Mouse (Mus musculus): Measurements from ENCODE around the gene Tmem131. TPM values are rescaled to one million over a fixed set of nuclear protein-coding genes. Genes with fewer than 3 reads are reported as not detected.

The Tmem131 gene
- total and polyA plus RNA-seq, 3 experiments: 9.7 to 39.9 (median 11.5) TPM

- H3K9me3 ChIP-seq (replicated peaks; ENCODE audit: low read length): no peaks in the 10 kb centered on the region
- no peak overlapping the region for H3K4me2 ChIP-seq (ENCODE audit: insufficient read depth, low read depth, poor library complexity, severe bottlenecking)
- TF ChIP-seq ELF1 (IDR thresholded peaks at IDR 0.05; ENCODE audit: low read depth, low read length) (no peak), CTCF (conservative IDR thresholded peaks at IDR 0.05 in 1 of 2, IDR thresholded peaks at IDR 0.05 in 1 of 2; ENCODE audit: low read depth in 2 of 2, low read length in 2 of 2) (no peak), HCFC1 (IDR thresholded peaks at IDR 0.05; ENCODE audit: low read depth, low read length) (no peak)
- no peak overlapping the region for H3K4me3 ChIP-seq (replicated peaks in 1 of 3; ENCODE audit: low read depth in 2 of 3, low read length in 2 of 3, poor library complexity in 1 of 3)
- no peak for DNase-seq (ENCODE audit: extremely low read depth)
- in situ Hi-C loops (cut with MboI; ENCODE audit: low pct_ligation_motif_present, low pct_unique_long_range_greater_than_20kb, low sequenced_read_pairs) (no loop called here), dilution Hi-C loops (cut with MboI; ENCODE audit: extremely low pct_ligation_motif_present, extremely low pct_unique_long_range_greater_than_20kb, low sequenced_read_pairs) (no loop called here)
- H3K4me1 ChIP-seq (ENCODE audit: control insufficient read depth in 1 of 2, insufficient read depth in 2 of 2): peaks cover 8 to 86% of the 10 kb centered on the region in 2 experiments
- H3K27me3 ChIP-seq (replicated peaks): no peaks in the 10 kb centered on the region
- H3K79me2 ChIP-seq (replicated peaks; ENCODE audit: control insufficient read depth, extremely low read depth, insufficient read depth, poor library complexity, severe bottlenecking): peaks cover 44% of the 10 kb centered on the region
- H3K9ac ChIP-seq (ENCODE audit: insufficient read depth, low read depth): no peak overlapping the region
- peaks cover 0 to 26% of the 10 kb centered on the region in 2 experiments for H3K36me3 ChIP-seq (replicated peaks in 1 of 2; ENCODE audit: control insufficient read depth in 1 of 2, insufficient read depth in 1 of 2, low read length in 1 of 2)
- no peak overlapping the region for H3K27ac ChIP-seq (ENCODE audit: insufficient read depth, low read depth)
These were observed 17.2 kb downstream of the Tmem131 start for GRCm38 (mm10) chr1:36926246-36926645.

GRCm38 (mm10) chr1:36925781-36926180 is 17.7 kb downstream of the Tmem131 start:
- dilution Hi-C loops (cut with MboI; ENCODE audit: extremely low pct_ligation_motif_present, extremely low pct_unique_long_range_greater_than_20kb, low sequenced_read_pairs) (no loop called here), in situ Hi-C loops (cut with MboI; ENCODE audit: low pct_ligation_motif_present, low pct_unique_long_range_greater_than_20kb, low sequenced_read_pairs) (no loop called here)
- Histone ChIP-seq H3K27ac (ENCODE audit: insufficient read depth, low read depth) (no peak overlapping the region), H3K4me3 (replicated peaks in 1 of 3; ENCODE audit: low read depth in 2 of 3, low read length in 2 of 3, poor library complexity in 1 of 3) (no peak overlapping the region), H3K9me3 (replicated peaks; ENCODE audit: low read length) (no peaks in the 10 kb centered on the region), H3K9ac (ENCODE audit: insufficient read depth, low read depth) (no peak overlapping the region), H3K4me2 (ENCODE audit: insufficient read depth, low read depth, poor library complexity, severe bottlenecking) (no peak overlapping the region), H3K79me2 (replicated peaks; ENCODE audit: control insufficient read depth, extremely low read depth, insufficient read depth, poor library complexity, severe bottlenecking) (peaks cover 42% of the 10 kb centered on the region), H3K36me3 (replicated peaks in 1 of 2; ENCODE audit: control insufficient read depth in 1 of 2, insufficient read depth in 1 of 2, low read length in 1 of 2) (peaks cover 0 to 26% of the 10 kb centered on the region in 2 experiments), H3K27me3 (replicated peaks) (no peaks in the 10 kb centered on the region), H3K4me1 (ENCODE audit: control insufficient read depth in 1 of 2, insufficient read depth in 2 of 2) (peaks cover 5 to 86% of the 10 kb centered on the region in 2 experiments)
- TF ChIP-seq RCOR1 (conservative IDR thresholded peaks at IDR 0.05; ENCODE audit: low read depth, low read length): no peak
- TF ChIP-seq E2F4 (IDR thresholded peaks at IDR 0.05; ENCODE audit: insufficient replicate concordance, low read depth, low read length): no peak
- TF ChIP-seq MEF2A (IDR thresholded peaks at IDR 0.05; ENCODE audit: borderline replicate concordance, low read depth, low read length): no peak
- TF ChIP-seq ZMIZ1 (IDR thresholded peaks at IDR 0.05; ENCODE audit: low read depth, low read length): no peak
- no peak for TF ChIP-seq ELF1 (IDR thresholded peaks at IDR 0.05; ENCODE audit: low read depth, low read length)
- TF ChIP-seq ZKSCAN1 (IDR thresholded peaks at IDR 0.05; ENCODE audit: borderline replicate concordance, low read depth, low read length): no peak
- TF ChIP-seq NRF1 (IDR thresholded peaks at IDR 0.05; ENCODE audit: low read depth, low read length): no peak
- no peak for TF ChIP-seq MAZ (IDR thresholded peaks at IDR 0.05; ENCODE audit: low read depth, low read length)
- no peak for TF ChIP-seq TBP (conservative IDR thresholded peaks at IDR 0.05; ENCODE audit: low read depth, low read length)
- TF ChIP-seq JUND (conservative IDR thresholded peaks at IDR 0.05; ENCODE audit: low read depth, low read length): no peak
- no peak for TF ChIP-seq BHLHE40 (IDR thresholded peaks at IDR 0.05; ENCODE audit: low read depth, low read length)
- no peak for TF ChIP-seq ZNF384 (IDR thresholded peaks at IDR 0.05; ENCODE audit: low read depth, low read length)
- no peak for TF ChIP-seq TCF12 (IDR thresholded peaks at IDR 0.05; ENCODE audit: low read depth, low read length)
- no peak for DNase-seq (ENCODE audit: extremely low read depth)

Measured in CH12.LX (cell line).